Mouse (Mus musculus): ENCODE measurements at regions not wholly inside any gene's neighbourhood (a gene's known extent, or its start where the extent isn't known, plus 50 kb on each side); places are given as distances from the start of the nearest gene placed in this dataset.
A peak's percentile ranks its signal among the peaks of the same experiment; 100 is the strongest.

GRCm38 (mm10) chr16:30818541-30819120, 219.1 kb downstream of the Fam43a start:
- no peak for ATAC-seq

GRCm38 (mm10) chr16:30819342-30819741, 219.8 kb downstream of the Fam43a start:
- ATAC-seq = no peak

GRCm38 (mm10) chr16:30820234-30820633, 220.7 kb downstream of the Fam43a start:
- ATAC-seq = no peak

GRCm38 (mm10) chr16:30820761-30821160, 221.2 kb downstream of the Fam43a start:
- ATAC-seq = no peak

GRCm38 (mm10) chr16:30821191-30821910, 221.8 kb downstream of the Fam43a start:
- no peak for ATAC-seq

GRCm38 (mm10) chr16:30821911-30822578, 222.5 kb downstream of the Fam43a start:
- no peak for ATAC-seq

GRCm38 (mm10) chr16:30826128-30826527, 226.6 kb downstream of the Fam43a start:
- ATAC-seq = no peak

- no peak for ATAC-seq
These were observed 228.5 kb downstream of the Fam43a start for GRCm38 (mm10) chr16:30827901-30828608.

GRCm38 (mm10) chr16:30834561-30834960, 235.0 kb downstream of the Fam43a start:
- no peak for ATAC-seq

GRCm38 (mm10) chr16:30835678-30836077, 236.2 kb downstream of the Fam43a start:
- peak; percentile 43 for ATAC-seq

GRCm38 (mm10) chr16:30842831-30843230, 238.4 kb downstream of the Xxylt1 start:
- no peak for ATAC-seq

- no peak for ATAC-seq
These were observed 228.6 kb downstream of the Xxylt1 start for GRCm38 (mm10) chr16:30852595-30852994.

- ATAC-seq = no peak
These were observed 226.5 kb downstream of the Xxylt1 start for GRCm38 (mm10) chr16:30854716-30855115.

- no peak for ATAC-seq
These were observed 223.6 kb downstream of the Xxylt1 start for GRCm38 (mm10) chr16:30857656-30858055.

GRCm38 (mm10) chr16:30869136-30869909, 211.9 kb downstream of the Xxylt1 start:
- no peak for ATAC-seq

GRCm38 (mm10) chr16:30870110-30870509, 211.1 kb downstream of the Xxylt1 start:
- no peak for ATAC-seq

GRCm38 (mm10) chr16:30870676-30871075, 210.6 kb downstream of the Xxylt1 start:
- no peak for ATAC-seq

- ATAC-seq = no peak
These were observed 209.1 kb downstream of the Xxylt1 start for GRCm38 (mm10) chr16:30872147-30872546.

- ATAC-seq = no peak
These were observed 207.6 kb downstream of the Xxylt1 start for GRCm38 (mm10) chr16:30873493-30874211.

GRCm38 (mm10) chr16:30875235-30875829, 205.9 kb downstream of the Xxylt1 start:
- ATAC-seq = no peak

- ATAC-seq = no peak
These were observed 202.4 kb downstream of the Xxylt1 start for GRCm38 (mm10) chr16:30878821-30879220.
